In genomic region chr14:99362956-99363355, GRCm38 (mm10) we compare ENCODE assay signal across 21 mouse cellular contexts.
A peak's percentile ranks its signal among the peaks of the same experiment; 100 is the strongest.
DNase-seq lines count a peak whose midpoint lies in the region; ATAC-seq and TF ChIP-seq lines count a peak whose summit lies in the region.
"Had no signal": no experiment of that assay in that cellular context is flagged by ENCODE, and none has a peak within 500 bp of the region (broad histone marks: within the 10 kb centered on the region; RNA-seq: fewer than 3 reads in every experiment).

No protein-coding gene starts in this region.

- H3K36me3 ChIP-seq in midbrain, embryonic 11.5 days (ENCODE audit: control insufficient read depth, insufficient read depth, low read length), result no peaks in the 10 kb centered on the region
- no peaks in the 10 kb centered on the region for H3K36me3 ChIP-seq in midbrain, embryonic 15.5 days (replicated peaks)
- H3K36me3 ChIP-seq in stomach, embryonic 15.5 days, result no peaks in the 10 kb centered on the region
- no peaks in the 10 kb centered on the region for H3K36me3 ChIP-seq in stomach, postnatal 0 days (ENCODE audit: control insufficient read depth, insufficient read depth, low read length)
- H3K36me3 ChIP-seq in neural tube, embryonic 15.5 days, result no peaks in the 10 kb centered on the region
- no peaks in the 10 kb centered on the region for H3K36me3 ChIP-seq in forebrain, embryonic 13.5 days (ENCODE audit: poor library complexity, severe bottlenecking)
- H3K36me3 ChIP-seq: embryonic facial prominence, embryonic 10.5 days; embryonic facial prominence, embryonic 12.5 days had no signal

- intact Hi-C loops in heart, postnatal 25 days (cut with DNase I), result no loop called here

- no peaks in the 10 kb centered on the region for H3K9me3 ChIP-seq in midbrain, embryonic 11.5 days (ENCODE audit: control insufficient read depth, low read length)
- H3K9me3 ChIP-seq in midbrain, embryonic 15.5 days, result no peaks in the 10 kb centered on the region
- H3K9me3 ChIP-seq in stomach, embryonic 15.5 days, result no peaks in the 10 kb centered on the region
- H3K9me3 ChIP-seq in stomach, postnatal 0 days (ENCODE audit: control insufficient read depth, low read length), result no peaks in the 10 kb centered on the region
- H3K9me3 ChIP-seq in neural tube, embryonic 15.5 days (replicated peaks), result no peaks in the 10 kb centered on the region
- H3K9me3 ChIP-seq in forebrain, embryonic 13.5 days (replicated peaks), result no peaks in the 10 kb centered on the region
- H3K9me3 ChIP-seq: embryonic facial prominence, embryonic 10.5 days; embryonic facial prominence, embryonic 12.5 days had no signal

- WGBS in midbrain, embryonic 11.5 days, result 90% methylated on average over 5 of the region's 5 CpGs
- 97% methylated on average over 5 of the region's 5 CpGs for WGBS in midbrain, embryonic 15.5 days
- WGBS in stomach, embryonic 15.5 days, result 87% methylated on average over 5 of the region's 5 CpGs
- WGBS in stomach, postnatal 0 days, result 75% methylated on average over 5 of the region's 5 CpGs
- WGBS in neural tube, embryonic 15.5 days, result 95% methylated on average over 5 of the region's 5 CpGs
- WGBS in forebrain, embryonic 13.5 days, result 93% methylated on average over 5 of the region's 5 CpGs

- ATAC-seq in midbrain, embryonic 11.5 days (ENCODE audit: low FRiP score), result no peak
- ATAC-seq in midbrain, embryonic 15.5 days (replicated peaks), result no peak
- ATAC-seq in stomach, embryonic 15.5 days (ENCODE audit: insufficient read depth, low FRiP score, low read depth), result no peak
- ATAC-seq in stomach, postnatal 0 days (ENCODE audit: low FRiP score, low TSS enrichment), result no peak
- no peak for ATAC-seq in neural tube, embryonic 15.5 days (ENCODE audit: low FRiP score)
- no peak for ATAC-seq in forebrain, embryonic 13.5 days
- ATAC-seq: forebrain, embryonic 14.5 days; forebrain, embryonic 16.5 days had no signal

- no peak overlapping the region for H3K4me2 ChIP-seq in midbrain, embryonic 11.5 days
- no peak overlapping the region for H3K4me2 ChIP-seq in midbrain, embryonic 15.5 days
- H3K4me2 ChIP-seq in stomach, embryonic 15.5 days, result no peak overlapping the region
- H3K4me2 ChIP-seq in stomach, postnatal 0 days (replicated peaks; ENCODE audit: low read depth), result no peak overlapping the region
- no peak overlapping the region for H3K4me2 ChIP-seq in neural tube, embryonic 15.5 days
- no peak overlapping the region for H3K4me2 ChIP-seq in forebrain, embryonic 13.5 days
- H3K4me2 ChIP-seq: embryonic facial prominence, embryonic 12.5 days had no signal

- H3K27ac ChIP-seq in midbrain, embryonic 11.5 days (ENCODE audit: low read depth, low read length), result no peak overlapping the region
- H3K27ac ChIP-seq in midbrain, embryonic 15.5 days, result no peak overlapping the region
- H3K27ac ChIP-seq in stomach, embryonic 15.5 days, result peak overlapping the region; percentile 5; the same call in 1 of the 2 replicates
- peak overlapping the region; percentile 56; the same call in 1 of the 2 replicates for H3K27ac ChIP-seq in stomach, postnatal 0 days (replicated peaks)
- no peak overlapping the region for H3K27ac ChIP-seq in neural tube, embryonic 15.5 days (replicated peaks)
- H3K27ac ChIP-seq in forebrain, embryonic 13.5 days, result no peak overlapping the region
- H3K27ac ChIP-seq: embryonic facial prominence, embryonic 10.5 days; embryonic facial prominence, embryonic 12.5 days had no signal

- H3K4me3 ChIP-seq in midbrain, embryonic 11.5 days (ENCODE audit: low read depth, low read length), result no peak overlapping the region
- no peak overlapping the region for H3K4me3 ChIP-seq in midbrain, embryonic 15.5 days
- H3K4me3 ChIP-seq in stomach, embryonic 15.5 days (replicated peaks), result no peak overlapping the region
- H3K4me3 ChIP-seq in stomach, postnatal 0 days (ENCODE audit: low read depth, low read length), result no peak overlapping the region
- no peak overlapping the region for H3K4me3 ChIP-seq in neural tube, embryonic 15.5 days (replicated peaks)
- no peak overlapping the region for H3K4me3 ChIP-seq in forebrain, embryonic 13.5 days
- H3K4me3 ChIP-seq: embryonic facial prominence, embryonic 10.5 days; embryonic facial prominence, embryonic 12.5 days had no signal

- no peaks in the 10 kb centered on the region for H3K27me3 ChIP-seq in midbrain, embryonic 11.5 days (ENCODE audit: control insufficient read depth, insufficient read depth, low read length)
- H3K27me3 ChIP-seq in midbrain, embryonic 15.5 days (replicated peaks), result no peaks in the 10 kb centered on the region
- H3K27me3 ChIP-seq in stomach, embryonic 15.5 days (replicated peaks), result no peaks in the 10 kb centered on the region
- H3K27me3 ChIP-seq in stomach, postnatal 0 days (ENCODE audit: control insufficient read depth, insufficient read depth, low read length), result no peaks in the 10 kb centered on the region
- no peaks in the 10 kb centered on the region for H3K27me3 ChIP-seq in neural tube, embryonic 15.5 days (replicated peaks)
- 0 out of 2 replicates have a peak, but pooled peaks cover 1% of the 10 kb centered on the region for H3K27me3 ChIP-seq in forebrain, embryonic 13.5 days
- H3K27me3 ChIP-seq: embryonic facial prominence, embryonic 12.5 days had no signal

- TF ChIP-seq CTCF in stomach, postnatal 0 days (IDR thresholded peaks at IDR 0.05; ENCODE audit: low read depth), result no peak

- H3K9ac ChIP-seq in midbrain, embryonic 11.5 days (ENCODE audit: low read length), result no peak overlapping the region
- no peak overlapping the region for H3K9ac ChIP-seq in midbrain, embryonic 15.5 days
- no peak overlapping the region for H3K9ac ChIP-seq in stomach, embryonic 15.5 days
- H3K9ac ChIP-seq in stomach, postnatal 0 days (ENCODE audit: low read length), result no peak overlapping the region
- no peak overlapping the region for H3K9ac ChIP-seq in neural tube, embryonic 15.5 days (replicated peaks)
- no peak overlapping the region for H3K9ac ChIP-seq in forebrain, embryonic 13.5 days
- H3K9ac ChIP-seq: embryonic facial prominence, embryonic 12.5 days had no signal

- DNase-seq in heart, adult 8-10 months (ENCODE audit: low spot score), result peak; percentile 11
- DNase-seq in heart, postnatal 25 days (ENCODE audit: low spot score), result no peak
- DNase-seq in midbrain, embryonic 11.5 days (ENCODE audit: low spot score, missing footprints), result peak; percentile 75
- no peak for DNase-seq in stomach, postnatal 0 days (ENCODE audit: low spot score)
- DNase-seq: adrenal gland, adult 2 months; adrenal gland, postnatal 10 days; adrenal gland, postnatal 25 days; cerebellum, adult 11 months; cerebellum, adult 18-20 months; cerebellum, adult 8-10 months; cerebellum, adult 9-11 months; cerebellum, postnatal 14 days; cerebellum, postnatal 36 days had no signal

- TF ChIP-seq EP300 in stomach, postnatal 0 days (optimal IDR thresholded peaks at IDR 0.05), result no peak

- H3K4me1 ChIP-seq in midbrain, embryonic 11.5 days (ENCODE audit: control insufficient read depth, insufficient read depth, low read length), result peaks cover 12% of the 10 kb centered on the region
- H3K4me1 ChIP-seq in midbrain, embryonic 15.5 days, result peaks cover 11% of the 10 kb centered on the region; the same call in 1 of the 2 replicates
- H3K4me1 ChIP-seq in stomach, embryonic 15.5 days, result no peaks in the 10 kb centered on the region
- no peaks in the 10 kb centered on the region for H3K4me1 ChIP-seq in stomach, postnatal 0 days (replicated peaks; ENCODE audit: control insufficient read depth, insufficient read depth)
- peaks cover 5% of the 10 kb centered on the region; the same call in 1 of the 2 replicates for H3K4me1 ChIP-seq in neural tube, embryonic 15.5 days
- H3K4me1 ChIP-seq in forebrain, embryonic 13.5 days, result peaks cover 10% of the 10 kb centered on the region; the same call in 1 of the 2 replicates
- H3K4me1 ChIP-seq: embryonic facial prominence, embryonic 12.5 days had no signal

Comparison
In these comparisons a context has a peak if more than half of its experiments do, and no peak if none do; other contexts are left out.
1. DNase-seq: peak in heart, adult 8-10 months (single experiment) and midbrain, embryonic 11.5 days (single experiment); none in heart, postnatal 25 days (single experiment) and stomach, postnatal 0 days (single experiment).
2. H3K27ac ChIP-seq: peak in stomach, embryonic 15.5 days (single experiment) and stomach, postnatal 0 days (single experiment); none in midbrain, embryonic 11.5 days (single experiment), midbrain, embryonic 15.5 days (single experiment), neural tube, embryonic 15.5 days (single experiment) and forebrain, embryonic 13.5 days (single experiment).